Comparison of ENCODE assay signal across 14 mouse cellular contexts in the genomic region with DNA sequence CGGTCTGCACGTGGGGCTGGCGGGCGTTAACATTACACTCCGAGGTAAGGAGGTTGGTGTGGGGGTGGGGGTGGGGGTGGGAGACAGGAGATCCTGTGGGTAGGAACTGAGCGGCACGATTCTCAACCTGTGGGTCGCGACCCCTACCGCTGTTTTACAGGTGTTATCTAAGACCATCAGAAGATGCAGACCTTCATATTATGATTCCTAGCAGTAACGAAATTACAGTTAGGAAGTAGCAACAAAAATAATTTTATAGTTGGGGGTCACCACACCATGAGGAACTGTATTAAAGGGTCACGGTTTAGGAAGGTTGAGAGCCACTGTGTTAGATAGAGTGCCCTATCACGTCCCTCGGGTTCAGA. TPM values are rescaled to one million over a fixed set of nuclear protein-coding genes. Genes with fewer than 3 reads are reported as not detected.
A peak's percentile ranks its signal among the peaks of the same experiment; 100 is the strongest.
DNase-seq lines count a peak whose midpoint lies in the region; ATAC-seq lines count a peak whose summit lies in the region.
"Had no signal": no experiment of that assay in that cellular context is flagged by ENCODE, and none has a peak within 500 bp of the region (broad histone marks: within the 10 kb centered on the region; RNA-seq: fewer than 3 reads in every experiment).

No protein-coding gene starts in this region.

- peaks cover 100% of the 10 kb centered on the region for H3K27me3 ChIP-seq in heart, embryonic 15.5 days
- peaks cover 90% of the 10 kb centered on the region for H3K27me3 ChIP-seq in neural tube, embryonic 12.5 days (replicated peaks)
- peaks cover 99% of the 10 kb centered on the region for H3K27me3 ChIP-seq in limb, embryonic 13.5 days
- H3K27me3 ChIP-seq in stomach, embryonic 16.5 days (ENCODE audit: control insufficient read depth, insufficient read depth, low read length): peaks cover 67% of the 10 kb centered on the region

- no peak overlapping the region for H3K27ac ChIP-seq in heart, embryonic 15.5 days
- no peak overlapping the region for H3K27ac ChIP-seq in neural tube, embryonic 12.5 days
- H3K27ac ChIP-seq in limb, embryonic 13.5 days: no peak overlapping the region
- H3K27ac ChIP-seq in stomach, embryonic 16.5 days (ENCODE audit: low read length): no peak overlapping the region
- H3K27ac ChIP-seq: liver, embryonic 14.5 days had no signal

- H3K4me3 ChIP-seq in heart, embryonic 15.5 days: peak overlapping the region; percentile 45
- H3K4me3 ChIP-seq in neural tube, embryonic 12.5 days: no peak overlapping the region
- H3K4me3 ChIP-seq in limb, embryonic 13.5 days: peak overlapping the region; percentile 43; the same call in 1 of the 2 replicates
- H3K4me3 ChIP-seq in stomach, embryonic 16.5 days (replicated peaks; ENCODE audit: low read length): peak overlapping the region; percentile 36; the same call in 1 of the 2 replicates
- H3K4me3 ChIP-seq: myocyte had no signal

- 6% methylated on average over 14 of the region's 14 CpGs for WGBS in heart, embryonic 15.5 days
- WGBS in neural tube, embryonic 12.5 days: 9% methylated on average over 14 of the region's 14 CpGs
- WGBS in limb, embryonic 13.5 days: 5% methylated on average over 14 of the region's 14 CpGs
- WGBS in stomach, embryonic 16.5 days: 6% methylated on average over 14 of the region's 14 CpGs

- no peak for ATAC-seq in heart, embryonic 15.5 days (replicated peaks; ENCODE audit: insufficient number of reproducible peaks, insufficient read depth, low FRiP score, low read depth)
- ATAC-seq in neural tube, embryonic 12.5 days (ENCODE audit: low FRiP score, low read depth): no peak
- no peak for ATAC-seq in limb, embryonic 13.5 days (ENCODE audit: low FRiP score, low read depth)
- ATAC-seq in stomach, embryonic 16.5 days (ENCODE audit: insufficient read depth, low FRiP score): no peak
- ATAC-seq: activated CD4-positive, CD25-positive, alpha-beta regulatory T cell, adult 4 months had no signal

- H3K36me3 ChIP-seq in heart, embryonic 15.5 days: no peaks in the 10 kb centered on the region
- no peaks in the 10 kb centered on the region for H3K36me3 ChIP-seq in neural tube, embryonic 12.5 days
- H3K36me3 ChIP-seq in limb, embryonic 13.5 days: no peaks in the 10 kb centered on the region
- no peaks in the 10 kb centered on the region for H3K36me3 ChIP-seq in stomach, embryonic 16.5 days (ENCODE audit: control insufficient read depth, insufficient read depth, low read length)

- peaks cover 40% of the 10 kb centered on the region for H3K4me1 ChIP-seq in heart, embryonic 15.5 days (replicated peaks)
- peaks cover 28% of the 10 kb centered on the region for H3K4me1 ChIP-seq in neural tube, embryonic 12.5 days
- H3K4me1 ChIP-seq in limb, embryonic 13.5 days: peaks cover 37% of the 10 kb centered on the region
- H3K4me1 ChIP-seq in stomach, embryonic 16.5 days (ENCODE audit: control insufficient read depth, insufficient read depth, low read length): peaks cover 12% of the 10 kb centered on the region

- H3K4me2 ChIP-seq in heart, embryonic 15.5 days: peak overlapping the region; percentile 73
- H3K4me2 ChIP-seq in neural tube, embryonic 12.5 days (replicated peaks): peak overlapping the region; percentile 81; the same call in 1 of the 2 replicates
- H3K4me2 ChIP-seq in limb, embryonic 13.5 days (replicated peaks): peak overlapping the region; percentile 78; the same call in 1 of the 2 replicates
- peak overlapping the region; percentile 69 for H3K4me2 ChIP-seq in stomach, embryonic 16.5 days (ENCODE audit: low read depth, low read length)

- H3K9me3 ChIP-seq in heart, embryonic 15.5 days (replicated peaks): no peaks in the 10 kb centered on the region
- no peaks in the 10 kb centered on the region for H3K9me3 ChIP-seq in neural tube, embryonic 12.5 days
- no peaks in the 10 kb centered on the region for H3K9me3 ChIP-seq in limb, embryonic 13.5 days
- no peaks in the 10 kb centered on the region for H3K9me3 ChIP-seq in stomach, embryonic 16.5 days (replicated peaks; ENCODE audit: control insufficient read depth, low read length)

- H3K9ac ChIP-seq in heart, embryonic 15.5 days: no peak overlapping the region
- H3K9ac ChIP-seq in neural tube, embryonic 12.5 days: no peak overlapping the region
- no peak overlapping the region for H3K9ac ChIP-seq in limb, embryonic 13.5 days
- no peak overlapping the region for H3K9ac ChIP-seq in stomach, embryonic 16.5 days (ENCODE audit: low read length)
- H3K9ac ChIP-seq: liver, embryonic 14.5 days had no signal

- DNase-seq in heart, adult 11 months: no peak
- no peak for DNase-seq in neural tube, embryonic 10.5 days (ENCODE audit: extremely low spot score, low spot score)
- DNase-seq in yolk sac, embryonic 10.5 days (ENCODE audit: low spot score): no peak
- DNase-seq in gastrocnemius, adult 8-10 months (ENCODE audit: low spot score in 2 of 2): no peak
- DNase-seq: gastrocnemius, postnatal 25 days; kidney, postnatal 4 days; right cerebral cortex, postnatal 25 days had no signal

RNA-seq across cellular contexts. Expression of a gene that starts 1.9 kb away (rescaled TPM):
- not detected in 2 replicates for polyA plus RNA-seq in heart, embryonic 15.5 days (2015; fragmentation: Nextera tagmentation; extraction: Ambion mirVana)
- not detected in 2 replicates for polyA plus RNA-seq in neural tube, embryonic 12.5 days (2016; fragmentation: Nextera tagmentation; extraction: Ambion mirVana)
- polyA plus RNA-seq in limb, embryonic 13.5 days (2015; fragmentation: Nextera tagmentation; extraction: Ambion mirVana): 0.20 and 0.26 TPM in 2 replicates
- 3.4 and 6.1 TPM in 2 replicates for polyA plus RNA-seq in stomach, embryonic 16.5 days (2015; fragmentation: Nextera tagmentation; extraction: Ambion mirVana)
- total RNA-seq in gastrocnemius, adult 8-10 months (2022): not detected
- total RNA-seq: gastrocnemius, postnatal 25 days had no signal
- polyA plus RNA-seq: activated CD4-positive, CD25-positive, alpha-beta regulatory T cell, adult 4 months; liver, embryonic 14.5 days; myocyte had no signal

RNA-seq across cellular contexts. Expression of a gene that starts 2.4 kb away (rescaled TPM):
- polyA plus RNA-seq in heart, embryonic 15.5 days (2015; fragmentation: Nextera tagmentation; extraction: Ambion mirVana): 0.05 and 0.13 TPM in 2 replicates
- polyA plus RNA-seq in neural tube, embryonic 12.5 days (2016; fragmentation: Nextera tagmentation; extraction: Ambion mirVana): 0.04 TPM in 1 of 2 replicates, not detected in the other
- polyA plus RNA-seq in limb, embryonic 13.5 days (2015; fragmentation: Nextera tagmentation; extraction: Ambion mirVana): 0.03 and 0.08 TPM in 2 replicates
- 1.6 and 2.6 TPM in 2 replicates for polyA plus RNA-seq in stomach, embryonic 16.5 days (2015; fragmentation: Nextera tagmentation; extraction: Ambion mirVana)
- total RNA-seq in gastrocnemius, adult 8-10 months (2022): under 1 TPM in 3 of 4 experiments, not detected in 1; 0.07 to 0.24 (median 0.18) TPM
- polyA plus RNA-seq: activated CD4-positive, CD25-positive, alpha-beta regulatory T cell, adult 4 months; liver, embryonic 14.5 days had no signal

RNA-seq across cellular contexts. Expression of a gene that starts 12.9 kb away (rescaled TPM):
- polyA plus RNA-seq in heart, embryonic 15.5 days (2015; fragmentation: Nextera tagmentation; extraction: Ambion mirVana): 1.2 TPM in 1 of 2 replicates, not detected in the other
- polyA plus RNA-seq in neural tube, embryonic 12.5 days (2016; fragmentation: Nextera tagmentation; extraction: Ambion mirVana): 0.23 TPM in 1 of 2 replicates, not detected in the other
- polyA plus RNA-seq in limb, embryonic 13.5 days (2015; fragmentation: Nextera tagmentation; extraction: Ambion mirVana): 1.7 and 3.5 TPM in 2 replicates
- polyA plus RNA-seq in stomach, embryonic 16.5 days (2015; fragmentation: Nextera tagmentation; extraction: Ambion mirVana): 11.4 and 17.4 TPM in 2 replicates
- under 1 TPM in 3 of 4 experiments, not detected in 1; 0.48 to 0.63 (median 0.62) TPM for total RNA-seq in gastrocnemius, adult 8-10 months (2022)
- polyA plus RNA-seq: liver, embryonic 14.5 days had no signal

RNA-seq across cellular contexts. Expression of a gene that starts 14.8 kb away (rescaled TPM):
- 0.03 and 0.04 TPM in 2 replicates for polyA plus RNA-seq in heart, embryonic 15.5 days (2015; fragmentation: Nextera tagmentation; extraction: Ambion mirVana)
- polyA plus RNA-seq in neural tube, embryonic 12.5 days (2016; fragmentation: Nextera tagmentation; extraction: Ambion mirVana): 0.10 and 0.15 TPM in 2 replicates
- 0.74 and 0.87 TPM in 2 replicates for polyA plus RNA-seq in limb, embryonic 13.5 days (2015; fragmentation: Nextera tagmentation; extraction: Ambion mirVana)
- 2.7 and 4.3 TPM in 2 replicates for polyA plus RNA-seq in stomach, embryonic 16.5 days (2015; fragmentation: Nextera tagmentation; extraction: Ambion mirVana)
- total RNA-seq in gastrocnemius, adult 8-10 months (2022): under 1 TPM; 0.19 to 0.38 (median 0.29) TPM
- polyA plus RNA-seq: activated CD4-positive, CD25-positive, alpha-beta regulatory T cell, adult 4 months; liver, embryonic 14.5 days had no signal
